Mouse (Mus musculus) liver, postnatal 0 days (tissue): Measurements from ENCODE around the gene Rprd1b.

ENCODE experiments used
- CTCF ChIP-seq: sonication (generic); IDR thresholded peaks from 2 replicates; pipeline ENCODE4 v1.5.1; 2016; ENCODE audit warnings: antibody characterized with exemption, low read depth
- EP300 ChIP-seq: IDR thresholded peaks from 2 replicates; pipeline ENCODE4 v1.6.1; 2016; ENCODE audit warnings: antibody characterized with exemption, low read depth, mild to moderate bottlenecking

- TF ChIP-seq CTCF (peak; percentile 29), EP300 (no peak)
Measured at GRCm38 (mm10) chr2:158074835-158075234, 46.5 kb downstream of the Rprd1b start.
